Mouse (Mus musculus): ENCODE data around the gene Gm9837. TPM values are rescaled to one million over a fixed set of nuclear protein-coding genes. Genes with fewer than 3 reads are reported as not detected.
A peak's percentile ranks its signal among the peaks of the same experiment; 100 is the strongest.

The Gm9837 gene
- polyA plus RNA-seq, 1 experiment from 2014 or later = not detected

GRCm38 (mm10) chr11:53508591-53508990, 38.3 kb upstream of the Gm9837 start:
- H3K4me1 ChIP-seq (ENCODE audit: insufficient read depth, low read depth, low read length) = no peaks in the 10 kb centered on the region; the same call in 1 of the 2 replicates
- no peak overlapping the region for H3K4me2 ChIP-seq (replicated peaks; ENCODE audit: low read depth, low read length)
- WGBS = 43% methylated on average over 3 of the region's 3 CpGs
- H3K4me3 ChIP-seq (ENCODE audit: low read depth, low read length) = no peak overlapping the region
- no peak for TF ChIP-seq CTCF (IDR thresholded peaks at IDR 0.05)
- TF ChIP-seq EP300 (IDR thresholded peaks at IDR 0.05) = no peak
- no peaks in the 10 kb centered on the region for H3K27me3 ChIP-seq (replicated peaks; ENCODE audit: insufficient read depth, low read length)
- H3K9me3 ChIP-seq (ENCODE audit: low read length) = no peaks in the 10 kb centered on the region
- H3K27ac ChIP-seq (ENCODE audit: low read length) = no peak overlapping the region
- ATAC-seq (no peak), DNase-seq (ENCODE audit: low spot score) (no peak)
- H3K36me3 ChIP-seq (ENCODE audit: insufficient read depth, low read length) = no peaks in the 10 kb centered on the region
- no peak overlapping the region for H3K9ac ChIP-seq (replicated peaks; ENCODE audit: low read depth)

- H3K27ac ChIP-seq (ENCODE audit: low read length) = no peak overlapping the region
- H3K4me1 ChIP-seq (ENCODE audit: insufficient read depth, low read depth, low read length) = no peaks in the 10 kb centered on the region; the same call in 1 of the 2 replicates
- no peaks in the 10 kb centered on the region for H3K36me3 ChIP-seq (ENCODE audit: insufficient read depth, low read length)
- no peaks in the 10 kb centered on the region for H3K9me3 ChIP-seq (ENCODE audit: low read length)
- no peak overlapping the region for H3K4me2 ChIP-seq (replicated peaks; ENCODE audit: low read depth, low read length)
- 38% methylated on average over 7 of the region's 7 CpGs for WGBS
- DNase-seq (ENCODE audit: low spot score) (peak; percentile 74), ATAC-seq (peak; percentile 70)
- TF ChIP-seq CTCF (IDR thresholded peaks at IDR 0.05) = no peak
- TF ChIP-seq EP300 (IDR thresholded peaks at IDR 0.05) = no peak
- H3K27me3 ChIP-seq (replicated peaks; ENCODE audit: insufficient read depth, low read length) = no peaks in the 10 kb centered on the region
- H3K9ac ChIP-seq (replicated peaks; ENCODE audit: low read depth) = no peak overlapping the region
- H3K4me3 ChIP-seq (ENCODE audit: low read depth, low read length) = no peak overlapping the region
Measured at GRCm38 (mm10) chr11:53508152-53508551, 37.9 kb upstream of the Gm9837 start.

- Histone ChIP-seq H3K36me3 (ENCODE audit: insufficient read depth, low read length) (no peaks in the 10 kb centered on the region), H3K9ac (replicated peaks; ENCODE audit: low read depth) (no peak overlapping the region), H3K27ac (ENCODE audit: low read length) (no peak overlapping the region), H3K4me2 (replicated peaks; ENCODE audit: low read depth, low read length) (no peak overlapping the region), H3K4me3 (ENCODE audit: low read depth, low read length) (no peak overlapping the region), H3K9me3 (ENCODE audit: low read length) (no peaks in the 10 kb centered on the region), H3K27me3 (replicated peaks; ENCODE audit: insufficient read depth, low read length) (no peaks in the 10 kb centered on the region), H3K4me1 (ENCODE audit: insufficient read depth, low read depth, low read length) (no peaks in the 10 kb centered on the region; the same call in 1 of the 2 replicates)
- ATAC-seq (no peak), DNase-seq (ENCODE audit: low spot score) (no peak)
- TF ChIP-seq EP300 (IDR thresholded peaks at IDR 0.05) (no peak), CTCF (IDR thresholded peaks at IDR 0.05) (no peak)
- WGBS = 81% methylated on average over 9 of the region's 9 CpGs
Measured at GRCm38 (mm10) chr11:53507098-53507805, 37.0 kb upstream of the Gm9837 start.

- Histone ChIP-seq H3K27ac (ENCODE audit: low read length) (no peak overlapping the region), H3K4me3 (ENCODE audit: low read depth, low read length) (no peak overlapping the region), H3K4me1 (ENCODE audit: insufficient read depth, low read depth, low read length) (no peaks in the 10 kb centered on the region; the same call in none of the 2 replicates), H3K9me3 (ENCODE audit: low read length) (no peaks in the 10 kb centered on the region), H3K9ac (replicated peaks; ENCODE audit: low read depth) (no peak overlapping the region), H3K36me3 (ENCODE audit: insufficient read depth, low read length) (no peaks in the 10 kb centered on the region), H3K27me3 (replicated peaks; ENCODE audit: insufficient read depth, low read length) (no peaks in the 10 kb centered on the region), H3K4me2 (replicated peaks; ENCODE audit: low read depth, low read length) (no peak overlapping the region)
- TF ChIP-seq CTCF (IDR thresholded peaks at IDR 0.05) (no peak), EP300 (IDR thresholded peaks at IDR 0.05) (no peak)
- DNase-seq (ENCODE audit: low spot score) = no peak
- 69% methylated on average over 5 of the region's 5 CpGs for WGBS
- no peak for ATAC-seq
Measured at GRCm38 (mm10) chr11:53505026-53505663, 34.9 kb upstream of the Gm9837 start.

- no peak overlapping the region for H3K4me2 ChIP-seq (replicated peaks; ENCODE audit: low read depth, low read length)
- TF ChIP-seq CTCF (IDR thresholded peaks at IDR 0.05) (no peak), EP300 (IDR thresholded peaks at IDR 0.05) (no peak)
- H3K27me3 ChIP-seq (replicated peaks; ENCODE audit: insufficient read depth, low read length) = no peaks in the 10 kb centered on the region
- DNase-seq (ENCODE audit: low spot score) (no peak), ATAC-seq (no peak)
- no peak overlapping the region for H3K9ac ChIP-seq (replicated peaks; ENCODE audit: low read depth)
- H3K9me3 ChIP-seq (ENCODE audit: low read length) = no peaks in the 10 kb centered on the region
- WGBS = 84% methylated on average over 8 of the region's 8 CpGs
- no peaks in the 10 kb centered on the region for H3K36me3 ChIP-seq (ENCODE audit: insufficient read depth, low read length)
- H3K4me3 ChIP-seq (ENCODE audit: low read depth, low read length) = no peak overlapping the region
- no peaks in the 10 kb centered on the region; the same call in none of the 2 replicates for H3K4me1 ChIP-seq (ENCODE audit: insufficient read depth, low read depth, low read length)
- no peak overlapping the region for H3K27ac ChIP-seq (ENCODE audit: low read length)
Measured at GRCm38 (mm10) chr11:53504376-53504775, 34.1 kb upstream of the Gm9837 start.

- peak; percentile 41 for DNase-seq (ENCODE audit: low spot score)
- 56% methylated on average over 5 of the region's 5 CpGs for WGBS
- Histone ChIP-seq H3K9ac (replicated peaks; ENCODE audit: low read depth) (no peak overlapping the region), H3K4me2 (replicated peaks; ENCODE audit: low read depth, low read length) (no peak overlapping the region), H3K27ac (ENCODE audit: low read length) (no peak overlapping the region), H3K36me3 (ENCODE audit: insufficient read depth, low read length) (no peaks in the 10 kb centered on the region), H3K9me3 (ENCODE audit: low read length) (no peaks in the 10 kb centered on the region), H3K4me1 (ENCODE audit: insufficient read depth, low read depth, low read length) (no peaks in the 10 kb centered on the region; the same call in none of the 2 replicates), H3K27me3 (replicated peaks; ENCODE audit: insufficient read depth, low read length) (no peaks in the 10 kb centered on the region), H3K4me3 (ENCODE audit: low read depth, low read length) (no peak overlapping the region)
- TF ChIP-seq CTCF (IDR thresholded peaks at IDR 0.05) (no peak), EP300 (IDR thresholded peaks at IDR 0.05) (no peak)
- ATAC-seq = peak; percentile 40
Measured at GRCm38 (mm10) chr11:53503738-53504137, 33.5 kb upstream of the Gm9837 start.
